Comparison of ENCODE assay signal across 21 mouse cellular contexts in the genomic region with DNA sequence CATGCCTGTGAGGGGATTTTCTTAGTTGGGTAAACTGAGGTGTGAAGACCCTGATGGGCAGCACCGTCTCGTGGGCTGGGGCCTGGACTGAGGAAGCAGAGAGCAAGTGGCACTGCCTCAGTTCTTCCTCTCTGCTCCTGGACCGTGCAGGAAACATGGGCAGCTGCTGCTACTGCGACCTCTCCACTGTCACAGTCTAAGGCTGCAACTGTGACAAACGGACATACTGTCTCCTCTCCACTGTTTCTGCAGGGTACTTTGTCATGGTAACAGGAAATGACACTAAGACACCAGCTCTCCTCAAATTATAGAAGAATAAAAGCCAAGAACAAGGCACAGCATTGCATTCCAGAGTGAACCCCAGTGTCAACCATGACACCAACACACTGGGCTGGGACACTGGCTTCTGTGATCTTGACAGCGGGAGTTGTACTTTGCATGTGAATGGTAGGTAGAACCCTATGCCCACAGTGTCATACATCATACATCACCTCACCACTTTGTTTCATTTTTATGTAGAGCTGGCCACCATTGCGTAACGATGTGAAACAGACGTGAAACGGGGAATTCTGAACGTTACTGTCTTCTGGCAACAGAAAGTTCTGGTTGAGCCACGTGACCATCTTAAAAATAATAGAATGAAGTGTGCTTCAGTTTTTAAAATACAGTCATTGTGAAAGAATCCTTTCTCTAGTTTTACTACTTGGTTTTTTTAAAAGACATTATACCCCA. TPM values are rescaled to one million over a fixed set of nuclear protein-coding genes. Genes with fewer than 3 reads are reported as not detected.
DNase-seq lines count a peak whose midpoint lies in the region; ATAC-seq and TF ChIP-seq lines count a peak whose summit lies in the region.
"Had no signal": no experiment of that assay in that cellular context is flagged by ENCODE, and none has a peak within 500 bp of the region (broad histone marks: within the 10 kb centered on the region; RNA-seq: fewer than 3 reads in every experiment).

No protein-coding gene starts in this region.

- H3K4me1 ChIP-seq in CH12.LX (ENCODE audit: control insufficient read depth in 1 of 2, insufficient read depth in 2 of 2) = peaks cover 9 to 12% of the 10 kb centered on the region in 2 experiments
- H3K4me1 ChIP-seq in forebrain, embryonic 16.5 days (replicated peaks; ENCODE audit: control insufficient read depth, insufficient read depth, low read length) = no peaks in the 10 kb centered on the region
- H3K4me1 ChIP-seq: embryonic facial prominence, embryonic 12.5 days; forebrain, embryonic 15.5 days; heart, embryonic 10.5 days; hindbrain, embryonic 12.5 days had no signal

- no peak for TF ChIP-seq POLR2A in CH12.LX (IDR thresholded peaks at IDR 0.05; ENCODE audit: low read depth, low read length)

- no peaks in the 10 kb centered on the region for H3K79me2 ChIP-seq in CH12.LX (replicated peaks; ENCODE audit: control insufficient read depth, extremely low read depth, insufficient read depth, poor library complexity, severe bottlenecking)

- 88% methylated on average over 12 of the region's 12 CpGs for WGBS in forebrain, embryonic 16.5 days

- H3K4me2 ChIP-seq in CH12.LX (ENCODE audit: insufficient read depth, low read depth, poor library complexity, severe bottlenecking) = peak overlapping the region; percentile 56; the same call in 1 of the 2 replicates
- no peak overlapping the region for H3K4me2 ChIP-seq in forebrain, embryonic 16.5 days (ENCODE audit: low read length)
- H3K4me2 ChIP-seq: embryonic facial prominence, embryonic 12.5 days; forebrain, embryonic 15.5 days; hindbrain, embryonic 12.5 days had no signal

- in situ Hi-C loops in CH12.LX (cut with MboI; ENCODE audit: low pct_ligation_motif_present, low pct_unique_long_range_greater_than_20kb, low sequenced_read_pairs) = no loop called here

- peak overlapping the region; percentile 13; the same call in 1 of the 2 replicates for H3K9ac ChIP-seq in CH12.LX (ENCODE audit: insufficient read depth, low read depth)
- H3K9ac ChIP-seq in forebrain, embryonic 16.5 days (replicated peaks; ENCODE audit: low read depth, low read length) = no peak overlapping the region
- H3K9ac ChIP-seq: embryonic facial prominence, embryonic 12.5 days; forebrain, embryonic 15.5 days; hindbrain, embryonic 12.5 days had no signal

- H3K36me3 ChIP-seq in CH12.LX (replicated peaks in 1 of 2; ENCODE audit: control insufficient read depth in 1 of 2, insufficient read depth in 1 of 2, low read length in 1 of 2) = peaks cover 0 to 43% of the 10 kb centered on the region in 2 experiments
- H3K36me3 ChIP-seq in forebrain, embryonic 16.5 days (ENCODE audit: control insufficient read depth, insufficient read depth) = peaks cover 4% of the 10 kb centered on the region; the same call in 1 of the 2 replicates
- H3K36me3 ChIP-seq: embryonic facial prominence, embryonic 12.5 days; heart, embryonic 10.5 days had no signal

- dilution Hi-C loops in CH12.LX (cut with MboI; ENCODE audit: extremely low pct_ligation_motif_present, extremely low pct_unique_long_range_greater_than_20kb, low sequenced_read_pairs) = no loop called here

- peak; percentile 26 for DNase-seq in 416B (ENCODE audit: low read depth)
- peak; percentile 43 for DNase-seq in CH12.LX (ENCODE audit: extremely low read depth)
- DNase-seq in induced T-regulatory cell, adult 2 months (ENCODE audit: low read depth) = peak; percentile 23
- no peak for DNase-seq in MN1 (ENCODE audit: low spot score)
- DNase-seq: adrenal gland, adult 2 months; adrenal gland, postnatal 25 days; B cell, adult 2 months; cerebellum, adult 11 months; cerebellum, adult 8-10 months; cerebellum, postnatal 14 days; gastrocnemius, postnatal 14 days; heart, postnatal 10 days; heart, postnatal 4 days had no signal

- H3K4me3 ChIP-seq in CH12.LX (replicated peaks in 1 of 3; ENCODE audit: low read depth in 2 of 3, low read length in 2 of 3, poor library complexity in 1 of 3) = peak overlapping the region in 1 of 3 experiments; percentile 35
- no peak overlapping the region for H3K4me3 ChIP-seq in forebrain, embryonic 16.5 days (replicated peaks; ENCODE audit: low read length)
- H3K4me3 ChIP-seq: embryonic facial prominence, embryonic 12.5 days; forebrain, embryonic 15.5 days; heart, embryonic 10.5 days; hindbrain, embryonic 12.5 days had no signal

- TF ChIP-seq CTCF in CH12.LX (conservative IDR thresholded peaks at IDR 0.05 in 1 of 2, IDR thresholded peaks at IDR 0.05 in 1 of 2; ENCODE audit: low read depth in 2 of 2, low read length in 2 of 2) = no peak

- no peaks in the 10 kb centered on the region for H3K9me3 ChIP-seq in CH12.LX (replicated peaks; ENCODE audit: low read length)
- H3K9me3 ChIP-seq in forebrain, embryonic 16.5 days (ENCODE audit: control insufficient read depth, low read length) = no peaks in the 10 kb centered on the region
- H3K9me3 ChIP-seq: embryonic facial prominence, embryonic 12.5 days; forebrain, embryonic 15.5 days; heart, embryonic 10.5 days; hindbrain, embryonic 12.5 days had no signal

- TF ChIP-seq RAD21 in CH12.LX (IDR thresholded peaks at IDR 0.05; ENCODE audit: low read depth, low read length) = no peak

- H3K27me3 ChIP-seq in CH12.LX (replicated peaks) = no peaks in the 10 kb centered on the region
- no peaks in the 10 kb centered on the region for H3K27me3 ChIP-seq in forebrain, embryonic 16.5 days (replicated peaks; ENCODE audit: control insufficient read depth, insufficient read depth, low read length)
- H3K27me3 ChIP-seq: embryonic facial prominence, embryonic 12.5 days; forebrain, embryonic 15.5 days; hindbrain, embryonic 12.5 days had no signal

- 0 out of 2 replicates have a peak, but pooled peaks have one; percentile 49 for TF ChIP-seq EP300 in CH12.LX (IDR thresholded peaks at IDR 0.05; ENCODE audit: low read length)

- ATAC-seq in monocyte, adult 5-6 weeks (replicated peaks; ENCODE audit: insufficient number of reproducible peaks, low FRiP score, low TSS enrichment, poor library complexity, severe bottlenecking) = peak; percentile 36; the same call in 1 of the 2 replicates
- no peak for ATAC-seq in forebrain, embryonic 16.5 days
- ATAC-seq: CD4-positive, CD25-positive, alpha-beta regulatory T cell, adult 4 months; forebrain, embryonic 15.5 days; intestine, postnatal 0 days had no signal

- H3K27ac ChIP-seq in CH12.LX (ENCODE audit: insufficient read depth, low read depth) = peak overlapping the region; percentile 75
- no peak overlapping the region for H3K27ac ChIP-seq in forebrain, embryonic 16.5 days (ENCODE audit: low read length)
- H3K27ac ChIP-seq: embryonic facial prominence, embryonic 12.5 days; forebrain, embryonic 15.5 days; heart, embryonic 10.5 days; hindbrain, embryonic 12.5 days had no signal

TF ChIP-seq in CH12.LX, 34 proteins besides CTCF, POLR2A, EP300 and RAD21 (continues in another document):
- no peak for TF ChIP-seq SMC3 (IDR thresholded peaks at IDR 0.05; ENCODE audit: low read depth, low read length)
- no peak for TF ChIP-seq MXI1 (IDR thresholded peaks at IDR 0.05; ENCODE audit: low read depth, low read length)
- peak; percentile 69; the same call in 1 of the 2 replicates for TF ChIP-seq ETS1 (conservative IDR thresholded peaks at IDR 0.05; ENCODE audit: low read depth, low read length)
- no peak for TF ChIP-seq UBTF (IDR thresholded peaks at IDR 0.05; ENCODE audit: low read depth, low read length)
- peak; percentile 72; the same call in 1 of the 2 replicates for TF ChIP-seq IRF4 (IDR thresholded peaks at IDR 0.05; ENCODE audit: low read depth, low read length)
- TF ChIP-seq ZKSCAN1 (IDR thresholded peaks at IDR 0.05; ENCODE audit: borderline replicate concordance, low read depth, low read length) = no peak
- TF ChIP-seq USF2 (conservative IDR thresholded peaks at IDR 0.05; ENCODE audit: low read depth, low read length) = peak; percentile 77
- no peak for TF ChIP-seq ZC3H11A (IDR thresholded peaks at IDR 0.05; ENCODE audit: low read depth, low read length)
- no peak for TF ChIP-seq CHD2 (IDR thresholded peaks at IDR 0.05; ENCODE audit: low read length)
- no peak for TF ChIP-seq E2F4 (IDR thresholded peaks at IDR 0.05; ENCODE audit: insufficient replicate concordance, low read depth, low read length)
- no peak for TF ChIP-seq TBP (conservative IDR thresholded peaks at IDR 0.05; ENCODE audit: low read depth, low read length)
- TF ChIP-seq SIN3A (IDR thresholded peaks at IDR 0.05; ENCODE audit: low read length) = no peak
- no peak for TF ChIP-seq NRF1 (IDR thresholded peaks at IDR 0.05; ENCODE audit: low read depth, low read length)
- TF ChIP-seq RCOR1 (conservative IDR thresholded peaks at IDR 0.05; ENCODE audit: low read depth, low read length) = no peak
- peak; percentile 52; the same call in 1 of the 2 replicates for TF ChIP-seq ZNF384 (IDR thresholded peaks at IDR 0.05; ENCODE audit: low read depth, low read length)
- TF ChIP-seq USF1 (IDR thresholded peaks at IDR 0.05; ENCODE audit: low read depth, low read length) = peak; percentile 83
- TF ChIP-seq PAX5 (IDR thresholded peaks at IDR 0.05; ENCODE audit: low read length) = no peak
- peak; percentile 18; the same call in 1 of the 2 replicates for TF ChIP-seq JUND (conservative IDR thresholded peaks at IDR 0.05; ENCODE audit: low read depth, low read length)
- no peak for TF ChIP-seq CHD1 (IDR thresholded peaks at IDR 0.05; ENCODE audit: low read depth, low read length)
- TF ChIP-seq MYC (IDR thresholded peaks at IDR 0.05; ENCODE audit: low read depth, low read length) = peak; percentile 52; the same call in 1 of the 2 replicates
- TF ChIP-seq MEF2A (IDR thresholded peaks at IDR 0.05; ENCODE audit: borderline replicate concordance, low read depth, low read length) = peak; percentile 71; the same call in 1 of the 2 replicates

RNA-seq across cellular contexts. Expression of gene Bbs2, which starts 22.1 kb away (rescaled TPM):
- total RNA-seq in CH12.LX (2012; rRNA removed) (7.3 and 10.0 TPM in 2 replicates), CH12.LX (2014; rRNA removed) (10.4 and 13.0 TPM in 2 replicates)
- polyA plus RNA-seq in CH12.LX (2012; ENCODE audit: insufficient read length, low read depth) = 12.0 and 13.1 TPM in 2 replicates
- total RNA-seq in monocyte, adult 5-6 weeks (2017) = 6.9 to 11.8 TPM (median 11.4 TPM) in 3 replicates
- 19.8 and 21.0 TPM in 2 replicates for polyA plus RNA-seq in forebrain, embryonic 16.5 days (2015; fragmentation: Nextera tagmentation; extraction: Ambion mirVana)

RNA-seq across cellular contexts. Expression of gene Ogfod1, which starts 39.6 kb away (rescaled TPM):
- total RNA-seq in CH12.LX (2012; rRNA removed) (16.6 and 20.1 TPM in 2 replicates), CH12.LX (2014; rRNA removed) (23.4 and 26.9 TPM in 2 replicates)
- polyA plus RNA-seq in CH12.LX (2012; ENCODE audit: insufficient read length, low read depth) = 30.5 and 31.9 TPM in 2 replicates
- total RNA-seq in monocyte, adult 5-6 weeks (2017) = 7.3 to 9.5 TPM (median 7.8 TPM) in 3 replicates
- 16.7 and 20.8 TPM in 2 replicates for polyA plus RNA-seq in forebrain, embryonic 16.5 days (2015; fragmentation: Nextera tagmentation; extraction: Ambion mirVana)

RNA-seq across cellular contexts. Expression of gene Nudt21, which starts 39.8 kb away (rescaled TPM):
- total RNA-seq in CH12.LX (2012; rRNA removed) = 138 and 142 TPM in 2 replicates
- 247 and 282 TPM in 2 replicates for total RNA-seq in CH12.LX (2014; rRNA removed)
- polyA plus RNA-seq in CH12.LX (2012; ENCODE audit: insufficient read length, low read depth) = 78.3 and 91.0 TPM in 2 replicates
- total RNA-seq in monocyte, adult 5-6 weeks (2017) = 26.2 to 62.8 TPM (median 37.7 TPM) in 3 replicates
- 116 and 122 TPM in 2 replicates for polyA plus RNA-seq in forebrain, embryonic 16.5 days (2015; fragmentation: Nextera tagmentation; extraction: Ambion mirVana)
